Mouse (Mus musculus): ENCODE measurements around the gene H6pd.

Gene H6pd

GRCm38 (mm10) chr4:149941067-149941755, 67.6 kb downstream of the H6pd start:
- DNase-seq: no peak

GRCm38 (mm10) chr4:149938701-149939100, 70.1 kb downstream of the H6pd start:
- DNase-seq: no peak

- no peak for DNase-seq
Observed at GRCm38 (mm10) chr4:149936921-149937320, 71.9 kb downstream of the H6pd start.

- DNase-seq: no peak
Observed at GRCm38 (mm10) chr4:149935470-149935869, 73.4 kb downstream of the H6pd start.

- no peak for DNase-seq
Observed at GRCm38 (mm10) chr4:149933519-149934245, 75.1 kb downstream of the H6pd start.

GRCm38 (mm10) chr4:149933025-149933424, 75.8 kb downstream of the H6pd start:
- no peak for DNase-seq

GRCm38 (mm10) chr4:149932108-149932815, 76.6 kb downstream of the H6pd start:
- no peak for DNase-seq

GRCm38 (mm10) chr4:149930755-149931154, 78.1 kb downstream of the H6pd start:
- no peak for DNase-seq
